Mouse (Mus musculus) small intestine, adult 2 months (tissue): Measurements from ENCODE around the gene Krtap26-1.

ENCODE experiments used
- CTCF ChIP-seq: fragments of 200-500 bp; IDR thresholded peaks from 2 replicates; pipeline ENCODE4 v1.5.1; 2012; ENCODE audit warnings: low read depth, mild to moderate bottlenecking, control low read depth, inconsistent platforms, low read length, moderate library complexity, mixed read lengths; ENCODE audit not compliant: insufficient replicate concordance, insufficient read length; ENCODE audit errors: extremely low read depth
- POLR2A ChIP-seq: fragments of 200-500 bp; IDR thresholded peaks from 2 replicates; pipeline ENCODE4 v1.6.1; 2012; ENCODE audit warnings: low read depth, mild to moderate bottlenecking, control low read depth, inconsistent platforms, low read length, moderate library complexity

GRCm38 (mm10) chr16:88627566-88627965 is 20.0 kb downstream of the Krtap26-1 start, which contains the start of gene 2310079G19Rik:
- TF ChIP-seq POLR2A: no peak
- TF ChIP-seq CTCF: no peak
